Mouse (Mus musculus) bone marrow, adult 2 months (tissue): Measurements from ENCODE around the gene Slc44a3.

Experiments
- CTCF ChIP-seq: fragments of 200-500 bp; IDR thresholded peaks from 2 replicates; pipeline ENCODE4 v1.5.1; 2011; ENCODE audit warnings: low read length, control low read depth; ENCODE audit not compliant: control insufficient read depth, insufficient read depth
- POLR2A ChIP-seq: fragments of 200-500 bp; IDR thresholded peaks from 2 replicates; pipeline ENCODE4 v1.6.1; 2011; ENCODE audit warnings: low read depth, mild to moderate bottlenecking, control low read depth, low read length, borderline replicate concordance; ENCODE audit not compliant: control insufficient read depth

GRCm38 (mm10) chr3:121433968-121434533, 98.2 kb downstream of the Slc44a3 start:
- no peak for TF ChIP-seq CTCF
- no peak for TF ChIP-seq POLR2A
